Comparison of ENCODE assay signal across 15 mouse cellular contexts in the genomic region with DNA sequence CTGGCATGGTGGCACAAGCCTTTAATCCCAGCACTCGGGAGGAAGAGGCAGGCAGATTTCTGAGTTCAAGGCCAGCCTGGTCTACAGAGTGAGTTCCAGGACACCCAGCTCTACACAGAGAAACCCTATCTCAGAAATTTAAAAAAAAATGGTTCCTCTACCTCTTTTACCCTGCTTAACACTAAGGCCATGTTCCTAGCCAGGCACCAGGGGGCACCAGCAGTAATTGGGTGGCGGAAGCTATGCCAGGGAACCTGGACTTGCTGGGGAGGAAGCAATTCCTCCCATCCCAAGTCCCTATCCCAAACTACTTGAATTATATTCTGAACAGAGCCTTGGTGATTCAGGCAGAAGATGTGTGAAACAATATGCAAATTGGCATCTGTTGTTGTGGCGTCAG. TPM values are rescaled to one million over a fixed set of nuclear protein-coding genes. Genes with fewer than 3 reads are reported as not detected.
DNase-seq lines count a peak whose midpoint lies in the region; ATAC-seq and TF ChIP-seq lines count a peak whose summit lies in the region.
"Had no signal": no experiment of that assay in that cellular context is flagged by ENCODE, and none has a peak within 500 bp of the region (broad histone marks: within the 10 kb centered on the region; RNA-seq: fewer than 3 reads in every experiment).

No protein-coding gene starts in this region.

- no peak overlapping the region for H3K9ac ChIP-seq in hindbrain, postnatal 0 days (replicated peaks; ENCODE audit: low read length)
- H3K9ac ChIP-seq in hindbrain, embryonic 13.5 days, result no peak overlapping the region
- H3K9ac ChIP-seq in lung, postnatal 0 days (replicated peaks; ENCODE audit: low read depth), result no peak overlapping the region
- H3K9ac ChIP-seq: heart, embryonic 12.5 days; hindbrain, embryonic 12.5 days; kidney, embryonic 15.5 days had no signal

- no peak for ATAC-seq in hindbrain, postnatal 0 days
- ATAC-seq in hindbrain, embryonic 13.5 days (ENCODE audit: low FRiP score), result no peak
- no peak for ATAC-seq in lung, postnatal 0 days

- WGBS in hindbrain, postnatal 0 days, result 70% methylated on average over 3 of the region's 3 CpGs
- 65% methylated on average over 3 of the region's 3 CpGs for WGBS in hindbrain, embryonic 13.5 days
- WGBS in lung, postnatal 0 days, result 80% methylated on average over 3 of the region's 3 CpGs

- H3K4me3 ChIP-seq in hindbrain, postnatal 0 days (ENCODE audit: low read length), result no peak overlapping the region
- H3K4me3 ChIP-seq in hindbrain, embryonic 13.5 days, result no peak overlapping the region
- H3K4me3 ChIP-seq in lung, postnatal 0 days (ENCODE audit: low read depth, low read length), result no peak overlapping the region
- H3K4me3 ChIP-seq: embryonic facial prominence, embryonic 10.5 days; forebrain, embryonic 10.5 days; heart, embryonic 12.5 days; hindbrain, embryonic 12.5 days; kidney, embryonic 15.5 days; myocyte had no signal

- no peak overlapping the region for H3K4me2 ChIP-seq in hindbrain, postnatal 0 days (ENCODE audit: low read depth, low read length)
- no peak overlapping the region for H3K4me2 ChIP-seq in hindbrain, embryonic 13.5 days
- H3K4me2 ChIP-seq in lung, postnatal 0 days (replicated peaks; ENCODE audit: low read depth, low read length), result no peak overlapping the region
- H3K4me2 ChIP-seq: heart, embryonic 12.5 days; hindbrain, embryonic 12.5 days; kidney, embryonic 15.5 days had no signal

- peaks cover 9% of the 10 kb centered on the region; the same call in 1 of the 2 replicates for H3K4me1 ChIP-seq in hindbrain, postnatal 0 days (ENCODE audit: insufficient read depth, low read length)
- peaks cover 25% of the 10 kb centered on the region for H3K4me1 ChIP-seq in hindbrain, embryonic 13.5 days (replicated peaks)
- no peaks in the 10 kb centered on the region for H3K4me1 ChIP-seq in lung, postnatal 0 days (ENCODE audit: insufficient read depth, low read depth, low read length)

- DNase-seq in hindbrain, postnatal 0 days (ENCODE audit: low spot score), result no peak
- no peak for DNase-seq in lung, postnatal 0 days (ENCODE audit: low spot score)
- no peak for DNase-seq in lung, postnatal 25 days (ENCODE audit: low spot score)
- peak; percentile 33 for DNase-seq in NIH3T3 (ENCODE audit: low read depth)
- peak; percentile 37 for DNase-seq in lung, postnatal 10 days
- no peak for DNase-seq in urinary bladder, postnatal 14 days (ENCODE audit: low spot score)
- DNase-seq: cerebellum, adult 11 months had no signal

- no peak overlapping the region for H3K27ac ChIP-seq in hindbrain, postnatal 0 days
- H3K27ac ChIP-seq in hindbrain, embryonic 13.5 days, result no peak overlapping the region
- no peak overlapping the region for H3K27ac ChIP-seq in lung, postnatal 0 days (ENCODE audit: low read length)
- H3K27ac ChIP-seq: embryonic facial prominence, embryonic 10.5 days; forebrain, embryonic 10.5 days; hindbrain, embryonic 12.5 days; kidney, embryonic 15.5 days had no signal

- H3K36me3 ChIP-seq in hindbrain, postnatal 0 days (ENCODE audit: insufficient read depth, low read length), result no peaks in the 10 kb centered on the region
- no peaks in the 10 kb centered on the region for H3K36me3 ChIP-seq in hindbrain, embryonic 13.5 days
- H3K36me3 ChIP-seq in lung, postnatal 0 days (ENCODE audit: insufficient read depth, low read length), result no peaks in the 10 kb centered on the region
- H3K36me3 ChIP-seq: embryonic facial prominence, embryonic 10.5 days; forebrain, embryonic 10.5 days; heart, embryonic 12.5 days; hindbrain, embryonic 12.5 days; kidney, embryonic 15.5 days had no signal

- no peaks in the 10 kb centered on the region for H3K27me3 ChIP-seq in hindbrain, postnatal 0 days (ENCODE audit: insufficient read depth, low read length)
- 0 out of 2 replicates have a peak, but pooled peaks cover 3% of the 10 kb centered on the region for H3K27me3 ChIP-seq in hindbrain, embryonic 13.5 days
- H3K27me3 ChIP-seq in lung, postnatal 0 days (replicated peaks; ENCODE audit: insufficient read depth, low read length), result 0 out of 2 replicates have a peak, but pooled peaks cover 3% of the 10 kb centered on the region
- H3K27me3 ChIP-seq: hindbrain, embryonic 12.5 days; kidney, embryonic 15.5 days had no signal

- TF ChIP-seq EP300 in lung, postnatal 0 days (IDR thresholded peaks at IDR 0.05), result no peak

- peak; percentile 38 for TF ChIP-seq CTCF in hindbrain, postnatal 0 days (IDR thresholded peaks at IDR 0.05; ENCODE audit: low read depth)
- TF ChIP-seq CTCF in lung, postnatal 0 days (IDR thresholded peaks at IDR 0.05), result peak; percentile 59

- H3K9me3 ChIP-seq in hindbrain, postnatal 0 days (ENCODE audit: low read length), result no peaks in the 10 kb centered on the region
- no peaks in the 10 kb centered on the region for H3K9me3 ChIP-seq in hindbrain, embryonic 13.5 days
- H3K9me3 ChIP-seq in lung, postnatal 0 days (ENCODE audit: low read length), result no peaks in the 10 kb centered on the region
- H3K9me3 ChIP-seq: embryonic facial prominence, embryonic 10.5 days; forebrain, embryonic 10.5 days; hindbrain, embryonic 12.5 days; kidney, embryonic 15.5 days had no signal

RNA-seq across cellular contexts. Expression of a gene that starts 9.8 kb away (rescaled TPM):
- total RNA-seq in hindbrain, postnatal 0 days (2014; rRNA removed), result 20.8 and 27.3 TPM in 2 replicates
- polyA plus RNA-seq in hindbrain, postnatal 0 days (2015; fragmentation: Nextera tagmentation; extraction: Ambion mirVana), result 7.2 and 7.4 TPM in 2 replicates
- polyA plus RNA-seq in hindbrain, embryonic 13.5 days (2015; fragmentation: Nextera tagmentation; extraction: Ambion mirVana), result 5.1 and 6.6 TPM in 2 replicates
- 1.00 and 1.0 TPM in 2 replicates for polyA plus RNA-seq in lung, postnatal 0 days (2015; fragmentation: Nextera tagmentation; extraction: Ambion mirVana)
- total RNA-seq: megakaryocyte-erythroid progenitor cell, adult 5-6 weeks had no signal

Comparison
In these comparisons a context has a peak if more than half of its experiments do, and no peak if none do; other contexts are left out.
1. DNase-seq: peak in NIH3T3 (single experiment) and lung, postnatal 10 days (single experiment); none in hindbrain, postnatal 0 days (single experiment), lung, postnatal 0 days (single experiment), lung, postnatal 25 days (single experiment) and urinary bladder, postnatal 14 days (single experiment).